Comparison of ENCODE assay signal across 7 mouse cellular contexts in genomic region chr10:118765544-118766441, GRCm38 (mm10).
DNase-seq lines count a peak whose midpoint lies in the region; ATAC-seq and TF ChIP-seq lines count a peak whose summit lies in the region.

No protein-coding gene starts in this region.

- peak; percentile 43; the same call in 1 of the 2 replicates for ATAC-seq in kidney, postnatal 0 days (replicated peaks; ENCODE audit: low FRiP score, low read depth)
- ATAC-seq in hindbrain, embryonic 13.5 days (ENCODE audit: low FRiP score): no peak

- no peak for TF ChIP-seq EP300 in CH12.LX (IDR thresholded peaks at IDR 0.05; ENCODE audit: low read length)
- no peak for TF ChIP-seq EP300 in heart, adult 2 months (IDR thresholded peaks at IDR 0.05; ENCODE audit: insufficient read depth, low read depth, low read length)

- peak; percentile 75 for DNase-seq in CH12.LX (ENCODE audit: extremely low read depth)
- DNase-seq in heart, adult 2 months: peak; percentile 40 to 45
- DNase-seq in kidney, postnatal 0 days (ENCODE audit: low spot score): peak; percentile 52
- DNase-seq in spleen, adult 18-20 months: peak; percentile 36 to 39
- no peak for DNase-seq in left cerebral cortex, adult 18-20 months (ENCODE audit: low spot score in 2 of 2)
- no peak for DNase-seq in left cerebral cortex, postnatal 25 days (ENCODE audit: low spot score in 2 of 2)

- no peak overlapping the region for H3K27ac ChIP-seq in CH12.LX (ENCODE audit: insufficient read depth, low read depth)
- H3K27ac ChIP-seq in heart, adult 2 months: peak overlapping the region; percentile 47
- no peak overlapping the region for H3K27ac ChIP-seq in kidney, postnatal 0 days
- no peak overlapping the region for H3K27ac ChIP-seq in hindbrain, embryonic 13.5 days

- H3K9me3 ChIP-seq in CH12.LX (replicated peaks; ENCODE audit: low read length): no peaks in the 10 kb centered on the region
- H3K9me3 ChIP-seq in kidney, postnatal 0 days (replicated peaks; ENCODE audit: low read length): no peaks in the 10 kb centered on the region
- no peaks in the 10 kb centered on the region for H3K9me3 ChIP-seq in hindbrain, embryonic 13.5 days

- no peak for TF ChIP-seq POLR2A in CH12.LX (IDR thresholded peaks at IDR 0.05; ENCODE audit: low read depth, low read length)
- TF ChIP-seq POLR2A in heart, adult 2 months (IDR thresholded peaks at IDR 0.05; ENCODE audit: insufficient read depth, low read depth, low read length): no peak

- TF ChIP-seq CTCF in CH12.LX (conservative IDR thresholded peaks at IDR 0.05 in 1 of 2, IDR thresholded peaks at IDR 0.05 in 1 of 2; ENCODE audit: low read depth in 2 of 2, low read length in 2 of 2): no peak
- no peak for TF ChIP-seq CTCF in heart, adult 2 months (IDR thresholded peaks at IDR 0.05)
- no peak for TF ChIP-seq CTCF in kidney, postnatal 0 days (IDR thresholded peaks at IDR 0.05; ENCODE audit: low read depth)

- no peak overlapping the region; the same call in 1 of the 2 replicates for H3K4me2 ChIP-seq in CH12.LX (ENCODE audit: insufficient read depth, low read depth, poor library complexity, severe bottlenecking)
- H3K4me2 ChIP-seq in kidney, postnatal 0 days (ENCODE audit: low read length): no peak overlapping the region
- no peak overlapping the region for H3K4me2 ChIP-seq in hindbrain, embryonic 13.5 days

- H3K27me3 ChIP-seq in CH12.LX (replicated peaks): no peaks in the 10 kb centered on the region
- H3K27me3 ChIP-seq in heart, adult 2 months (ENCODE audit: control insufficient read depth, insufficient read depth, low read length): no peaks in the 10 kb centered on the region
- H3K27me3 ChIP-seq in kidney, postnatal 0 days (ENCODE audit: insufficient read depth, low read length): no peaks in the 10 kb centered on the region
- H3K27me3 ChIP-seq in hindbrain, embryonic 13.5 days: no peaks in the 10 kb centered on the region

- in situ Hi-C loops in CH12.LX (cut with MboI; ENCODE audit: low pct_ligation_motif_present, low pct_unique_long_range_greater_than_20kb, low sequenced_read_pairs): no loop called here

- intact Hi-C loops in heart, adult 2 months (cut with DNase I): no loop called here
- intact Hi-C loops in left cerebral cortex, postnatal 25 days (cut with DNase I): no loop called here

- dilution Hi-C loops in CH12.LX (cut with MboI; ENCODE audit: extremely low pct_ligation_motif_present, extremely low pct_unique_long_range_greater_than_20kb, low sequenced_read_pairs): no loop called here

- no peak overlapping the region for H3K9ac ChIP-seq in CH12.LX (ENCODE audit: insufficient read depth, low read depth)
- H3K9ac ChIP-seq in heart, adult 2 months (ENCODE audit: low read depth, low read length): no peak overlapping the region
- H3K9ac ChIP-seq in kidney, postnatal 0 days (ENCODE audit: low read depth, low read length): no peak overlapping the region
- H3K9ac ChIP-seq in hindbrain, embryonic 13.5 days: no peak overlapping the region

- peaks cover 4 to 31% of the 10 kb centered on the region in 2 experiments; a peak in 2 of 4 replicates for H3K4me1 ChIP-seq in CH12.LX (ENCODE audit: control insufficient read depth in 1 of 2, insufficient read depth in 2 of 2)
- H3K4me1 ChIP-seq in heart, adult 2 months (ENCODE audit: control insufficient read depth, insufficient read depth, low read length): peaks cover 7% of the 10 kb centered on the region
- H3K4me1 ChIP-seq in kidney, postnatal 0 days (replicated peaks; ENCODE audit: insufficient read depth, low read length): 0 out of 2 replicates have a peak, but pooled peaks cover 3% of the 10 kb centered on the region
- H3K4me1 ChIP-seq in hindbrain, embryonic 13.5 days (replicated peaks): no peaks in the 10 kb centered on the region

- no peak for TF ChIP-seq RAD21 in CH12.LX (IDR thresholded peaks at IDR 0.05; ENCODE audit: low read depth, low read length)

- no peaks in the 10 kb centered on the region for H3K79me2 ChIP-seq in CH12.LX (replicated peaks; ENCODE audit: control insufficient read depth, extremely low read depth, insufficient read depth, poor library complexity, severe bottlenecking)
- H3K79me2 ChIP-seq in heart, adult 2 months (replicated peaks; ENCODE audit: control insufficient read depth, insufficient read depth, low read length): no peaks in the 10 kb centered on the region

- no peaks in the 10 kb centered on the region for H3K36me3 ChIP-seq in CH12.LX (replicated peaks in 1 of 2; ENCODE audit: control insufficient read depth in 1 of 2, insufficient read depth in 1 of 2, low read length in 1 of 2)
- H3K36me3 ChIP-seq in heart, adult 2 months (ENCODE audit: control insufficient read depth, insufficient read depth, low read length): 0 out of 2 replicates have a peak, but pooled peaks cover 3% of the 10 kb centered on the region
- no peaks in the 10 kb centered on the region for H3K36me3 ChIP-seq in kidney, postnatal 0 days (ENCODE audit: insufficient read depth, low read length)
- H3K36me3 ChIP-seq in hindbrain, embryonic 13.5 days: no peaks in the 10 kb centered on the region

- peak overlapping the region in 1 of 3 experiments; percentile 2 for H3K4me3 ChIP-seq in CH12.LX (replicated peaks in 1 of 3; ENCODE audit: low read depth in 2 of 3, low read length in 2 of 3, poor library complexity in 1 of 3)
- H3K4me3 ChIP-seq in heart, adult 2 months: no peak overlapping the region
- no peak overlapping the region for H3K4me3 ChIP-seq in kidney, postnatal 0 days (replicated peaks; ENCODE audit: low read depth, low read length)
- H3K4me3 ChIP-seq in hindbrain, embryonic 13.5 days: no peak overlapping the region

- WGBS in heart, adult 2 months: 41% methylated on average over 14 of the region's 14 CpGs
- WGBS in kidney, postnatal 0 days: 38% methylated on average over 14 of the region's 14 CpGs
- 82% methylated on average over 14 of the region's 14 CpGs for WGBS in hindbrain, embryonic 13.5 days

TF ChIP-seq in CH12.LX, 34 proteins besides CTCF, POLR2A, EP300 and RAD21:
- TF ChIP-seq KAT2A (IDR thresholded peaks at IDR 0.05; ENCODE audit: insufficient replicate concordance, low read length): no peak
- no peak for TF ChIP-seq UBTF (IDR thresholded peaks at IDR 0.05; ENCODE audit: low read depth, low read length)
- TF ChIP-seq SIN3A (IDR thresholded peaks at IDR 0.05; ENCODE audit: low read length): 0 out of 2 replicates have a peak, but pooled peaks have one; percentile 31
- TF ChIP-seq E2F4 (IDR thresholded peaks at IDR 0.05; ENCODE audit: insufficient replicate concordance, low read depth, low read length): no peak
- no peak for TF ChIP-seq PAX5 (IDR thresholded peaks at IDR 0.05; ENCODE audit: low read length)
- peak; percentile 31; the same call in 1 of the 2 replicates for TF ChIP-seq IRF4 (IDR thresholded peaks at IDR 0.05; ENCODE audit: low read depth, low read length)
- TF ChIP-seq ZMIZ1 (IDR thresholded peaks at IDR 0.05; ENCODE audit: low read depth, low read length): no peak
- no peak; the same call in 1 of the 2 replicates for TF ChIP-seq ETS1 (conservative IDR thresholded peaks at IDR 0.05; ENCODE audit: low read depth, low read length)
- TF ChIP-seq NELFE (IDR thresholded peaks at IDR 0.05; ENCODE audit: low read depth, low read length): no peak
- TF ChIP-seq MXI1 (IDR thresholded peaks at IDR 0.05; ENCODE audit: low read depth, low read length): no peak
- no peak; the same call in 1 of the 2 replicates for TF ChIP-seq BHLHE40 (IDR thresholded peaks at IDR 0.05; ENCODE audit: low read depth, low read length)
- no peak for TF ChIP-seq MYC (IDR thresholded peaks at IDR 0.05; ENCODE audit: low read depth, low read length)
- peak; percentile 18; the same call in 1 of the 2 replicates for TF ChIP-seq ELF1 (IDR thresholded peaks at IDR 0.05; ENCODE audit: low read depth, low read length)
- TF ChIP-seq ZC3H11A (IDR thresholded peaks at IDR 0.05; ENCODE audit: low read depth, low read length): no peak

Comparison
In these comparisons a context has a peak if more than half of its experiments do, and no peak if none do; other contexts are left out.
1. DNase-seq: peak in CH12.LX (single experiment), heart, adult 2 months (2 of 2), kidney, postnatal 0 days (single experiment) and spleen, adult 18-20 months (2 of 2); none in left cerebral cortex, adult 18-20 months (0 of 2) and left cerebral cortex, postnatal 25 days (0 of 2).